Mouse (Mus musculus): ENCODE measurements around the gene Creb3l1.

Creb3l1 gene

DNA sequence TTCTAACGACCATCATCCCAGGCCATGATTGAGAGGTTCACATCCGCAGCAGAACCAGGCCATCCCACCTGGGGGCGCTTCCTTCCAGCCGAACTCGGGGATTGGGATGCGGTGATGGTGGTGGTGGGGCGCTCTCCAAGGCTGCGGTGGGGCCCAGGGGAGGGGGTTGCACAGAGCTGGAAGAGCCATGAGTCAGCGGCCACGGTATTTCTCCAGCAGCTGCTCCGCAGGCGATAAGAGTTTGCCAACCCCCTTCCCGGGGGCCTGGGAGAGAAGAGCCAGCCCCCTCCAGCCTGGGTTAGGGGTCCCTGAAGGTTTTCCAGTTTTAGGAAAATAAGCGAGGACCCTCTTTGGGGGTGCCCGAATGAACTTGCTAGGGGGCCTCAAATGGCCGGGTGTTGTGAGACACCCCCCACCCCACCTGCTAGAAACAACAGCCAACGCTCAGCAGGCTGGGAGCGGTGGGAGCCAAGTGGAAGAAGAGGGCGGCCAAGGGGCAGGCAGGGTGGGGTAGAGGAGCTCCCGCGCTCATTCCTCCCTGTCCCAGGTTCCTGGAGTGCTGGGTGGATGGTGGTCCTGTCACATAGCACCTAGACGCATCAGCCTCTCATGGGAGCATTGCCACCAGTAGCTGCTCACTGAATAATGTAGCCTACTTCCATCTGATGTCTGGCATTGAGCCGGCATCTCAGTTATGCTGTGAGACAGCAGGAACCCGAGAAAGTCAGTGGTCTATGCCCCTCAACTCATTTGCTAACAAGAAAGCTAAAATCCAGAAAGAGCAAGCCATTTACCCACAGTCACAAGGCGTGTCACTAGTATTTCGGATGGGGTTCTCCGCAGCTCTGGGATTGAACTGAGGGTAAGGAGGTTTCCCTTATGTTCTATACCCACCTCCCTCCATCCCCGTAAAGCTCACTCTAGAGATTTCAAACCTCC, 17.1 kb downstream of the Creb3l1 start:
- in situ Hi-C loops (cut with MboI, MseI) = loop anchor here (25.0 kb wide), 1 partner anchor 1180 kb away; the partner anchor contains the start of gene Trp53i11

GRCm38 (mm10) chr2:92006491-92006890, 17.8 kb downstream of the Creb3l1 start:
- in situ Hi-C loops (cut with MboI, MseI) = loop anchor here (25.0 kb wide), 1 partner anchor 1181 kb away; the partner anchor contains the start of gene Trp53i11

DNA sequence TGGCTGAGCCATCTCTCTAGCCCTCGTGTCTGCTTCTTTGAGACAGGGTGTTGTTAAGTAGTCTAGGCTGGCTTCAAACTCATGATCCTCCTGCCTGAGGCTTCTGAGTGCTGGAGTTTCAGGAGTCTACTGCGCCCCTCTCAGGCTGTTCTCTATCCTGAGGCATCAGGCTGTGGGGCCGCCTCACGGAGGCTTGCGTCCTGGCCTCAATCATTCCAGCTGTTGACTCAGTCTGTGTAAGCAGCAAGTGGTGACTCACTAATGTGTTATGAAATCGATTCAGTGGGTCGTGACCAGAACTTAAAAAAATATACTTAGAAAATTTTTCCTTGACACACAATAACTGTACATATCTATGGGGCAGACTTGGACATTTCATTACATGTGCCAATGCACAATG, 19.7 kb downstream of the Creb3l1 start:
- in situ Hi-C loops (cut with MboI, MseI) = loop anchor here (25.0 kb wide), 1 partner anchor 1183 kb away; the partner anchor contains the start of gene Trp53i11

- in situ Hi-C loops (cut with MboI, MseI) = no loop called here
Measured at GRCm38 (mm10) chr2:91997905-91998608, 26.2 kb downstream of the Creb3l1 start.

DNA sequence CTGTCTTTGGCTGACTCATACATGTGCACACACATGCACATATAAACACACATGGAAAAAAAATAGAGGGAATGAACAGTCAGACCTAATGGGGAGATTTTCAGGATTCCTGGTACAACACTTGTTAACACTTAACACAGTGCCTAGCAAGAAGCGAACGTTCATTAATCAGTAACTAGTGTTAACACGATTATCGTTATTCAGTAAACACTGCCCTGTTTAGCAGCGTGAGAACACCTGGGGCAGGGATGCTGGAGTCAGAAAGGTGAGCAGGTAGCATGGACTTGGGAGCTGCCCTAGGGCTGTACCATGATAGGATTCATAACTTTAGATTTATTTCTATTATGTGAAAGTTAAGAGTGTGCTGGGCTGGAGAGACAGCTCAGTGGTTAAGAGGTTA, 28.3 kb downstream of the Creb3l1 start:
- in situ Hi-C loops (cut with MboI, MseI) = no loop called here

GRCm38 (mm10) chr2:91993409-91993808, 30.9 kb downstream of the Creb3l1 start:
- in situ Hi-C loops (cut with MboI, MseI) = no loop called here

DNA sequence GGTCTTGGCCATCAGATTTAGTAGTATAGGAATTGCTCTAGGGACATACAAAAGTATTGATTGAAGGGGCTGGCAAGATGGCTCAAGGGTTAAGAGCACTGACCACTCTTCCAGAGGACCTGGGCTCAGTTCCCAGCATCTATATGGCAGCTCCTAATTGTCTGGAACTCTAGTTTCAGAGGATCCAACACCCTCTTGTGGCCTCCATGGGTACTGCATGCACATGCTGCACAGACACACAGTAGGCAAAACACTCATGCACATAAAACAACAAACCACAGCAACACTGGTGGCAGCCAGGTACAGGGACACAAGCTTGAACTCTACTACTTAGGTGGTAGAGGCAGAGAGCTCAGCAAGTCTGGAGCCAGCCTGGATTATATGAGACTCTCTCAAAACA, 34.6 kb downstream of the Creb3l1 start:
- in situ Hi-C loops (cut with MboI, MseI) = loop anchor here (5.0 kb wide), 1 partner anchor 68 kb away; no protein-coding TSS in a partner anchor

DNA sequence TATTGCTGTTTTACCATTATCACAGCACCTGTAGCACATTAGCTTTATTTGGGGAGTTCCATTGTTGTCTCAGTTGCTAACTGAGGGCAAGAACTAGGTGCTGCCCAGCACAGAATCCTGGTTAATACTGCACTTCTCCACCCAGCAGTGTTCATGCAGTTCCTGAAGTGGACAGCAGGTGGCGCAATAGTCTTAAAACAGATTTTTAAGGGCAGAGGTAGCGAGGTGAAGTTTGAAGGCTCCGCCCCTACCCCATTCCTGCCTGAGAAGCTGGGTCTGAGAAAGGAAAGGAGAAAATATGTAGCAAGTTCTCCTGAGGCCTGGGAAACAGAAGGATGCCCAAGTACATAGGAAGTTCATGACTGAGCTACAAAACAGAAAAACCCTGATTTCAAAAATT, 36.8 kb downstream of the Creb3l1 start:
- in situ Hi-C loops (cut with MboI, MseI) = loop anchor here (5.0 kb wide), 1 partner anchor 70 kb away; no protein-coding TSS in a partner anchor

DNA sequence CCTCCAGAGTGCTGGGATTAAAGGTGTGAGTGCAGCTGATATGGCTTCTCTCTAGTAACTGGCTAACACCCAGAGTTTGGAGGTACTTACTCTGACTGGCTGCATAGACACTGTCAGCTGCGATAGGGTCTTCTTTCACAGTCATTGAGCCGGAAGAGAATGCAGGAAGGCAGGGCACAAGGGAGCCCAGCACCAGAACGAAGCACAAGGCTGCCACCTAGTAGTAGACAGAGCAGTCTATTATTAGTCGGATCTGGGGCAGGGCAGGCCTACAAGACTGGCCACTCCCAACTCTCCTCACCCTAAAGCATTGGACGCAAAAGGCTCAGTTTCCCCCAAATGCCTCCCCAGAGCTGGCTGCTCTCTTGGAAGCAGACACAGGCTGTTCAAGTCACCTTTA, 38.2 kb downstream of the Creb3l1 start:
- in situ Hi-C loops (cut with MboI, MseI) = loop anchor here (5.0 kb wide), 1 partner anchor 71 kb away; no protein-coding TSS in a partner anchor

DNA sequence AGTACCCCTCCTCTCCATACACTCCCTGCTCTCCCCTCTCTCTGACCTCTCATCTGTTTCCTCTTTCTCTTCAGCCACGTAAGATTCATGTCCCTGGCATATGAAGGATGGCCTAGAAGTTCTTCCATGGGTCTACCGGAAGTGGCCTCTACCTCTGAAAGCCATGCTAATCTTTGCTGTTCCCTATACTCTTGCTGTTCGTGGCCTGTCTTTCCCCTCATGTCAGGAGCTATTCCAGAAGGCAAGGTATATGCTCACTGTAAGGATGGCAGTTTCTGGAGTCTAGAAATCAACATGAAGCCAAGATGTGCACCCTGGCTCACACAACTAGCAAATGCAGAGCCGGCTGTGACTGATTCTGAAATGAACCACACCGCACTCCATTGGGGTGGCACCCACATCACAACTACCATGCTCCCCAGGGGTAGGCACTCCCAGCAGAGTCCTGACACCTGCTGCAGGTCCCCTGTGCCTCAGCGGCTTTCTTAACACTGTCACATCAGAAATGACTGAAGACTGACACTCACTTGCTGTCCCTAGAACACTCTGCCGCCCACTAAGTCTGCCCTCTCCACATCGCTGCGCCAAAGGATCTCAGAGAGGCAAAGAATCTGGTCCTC, 39.3 kb downstream of the Creb3l1 start:
- in situ Hi-C loops (cut with MboI, MseI) = loop anchor here (5.0 kb wide), 1 partner anchor 72 kb away; no protein-coding TSS in a partner anchor

GRCm38 (mm10) chr2:91984439-91984838, 39.9 kb downstream of the Creb3l1 start:
- in situ Hi-C loops (cut with MboI, MseI) = no loop called here

DNA sequence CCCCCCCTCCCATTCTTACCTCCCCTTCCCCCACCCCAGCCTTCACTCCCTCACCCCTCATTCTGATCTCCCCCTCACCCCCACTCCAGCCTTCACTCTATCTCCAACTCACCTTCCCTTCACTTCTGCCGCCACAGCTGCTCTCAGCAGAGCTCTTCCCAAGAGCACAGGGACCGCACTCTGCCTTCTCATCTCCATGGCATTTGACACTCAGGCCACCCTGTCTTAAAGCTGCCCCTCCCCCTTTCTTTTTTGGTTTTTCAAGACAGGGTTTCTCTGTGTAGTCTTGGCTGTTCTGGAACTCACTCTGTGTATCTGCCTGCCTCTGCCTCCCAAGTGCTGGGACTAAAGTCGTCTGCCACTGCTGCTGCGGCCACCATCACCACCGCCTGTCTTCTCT, 43.5 kb downstream of the Creb3l1 start:
- in situ Hi-C loops (cut with MboI, MseI) = no loop called here

DNA sequence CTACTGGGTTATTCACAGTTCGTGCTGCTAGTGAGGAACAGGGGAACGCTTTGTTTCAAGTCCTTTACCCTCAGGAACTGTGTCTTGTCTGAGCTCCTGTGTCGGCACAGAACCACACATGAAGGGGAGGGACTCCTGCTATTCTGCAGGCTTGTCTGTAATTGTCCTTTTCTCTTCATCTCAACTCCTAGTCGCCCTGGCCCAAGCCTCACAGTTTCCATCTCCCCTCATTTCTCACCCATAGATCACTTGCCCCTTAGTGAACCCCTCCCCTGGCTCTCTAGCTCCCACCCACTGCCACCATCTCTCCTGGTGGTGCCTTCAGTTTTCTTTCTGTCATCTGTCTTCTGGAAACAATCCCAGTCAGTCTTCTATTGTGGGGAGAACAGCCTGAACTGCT, 44.1 kb downstream of the Creb3l1 start:
- in situ Hi-C loops (cut with MboI, MseI) = no loop called here

DNA sequence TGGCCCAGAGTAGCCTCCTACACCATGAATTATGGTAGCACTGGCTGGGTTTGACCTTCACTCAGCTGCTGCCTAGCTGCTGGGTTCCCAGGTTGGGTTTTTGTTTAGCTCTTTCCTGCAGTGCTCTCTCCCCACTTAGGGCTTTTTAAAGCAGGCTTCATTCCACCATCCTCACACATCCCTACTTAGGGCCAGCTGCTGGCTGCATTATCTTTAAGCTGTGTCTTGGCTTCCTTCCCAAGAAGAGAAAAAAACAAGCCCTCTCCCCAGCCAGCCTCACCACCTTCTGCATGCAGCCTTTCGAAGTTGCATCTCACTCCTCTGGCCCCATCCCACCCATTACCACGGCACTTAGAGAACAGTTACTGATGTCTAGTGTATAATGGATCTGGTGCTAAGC, 45.8 kb downstream of the Creb3l1 start:
- in situ Hi-C loops (cut with MboI, MseI) = no loop called here

GRCm38 (mm10) chr2:91977960-91978359, 46.3 kb downstream of the Creb3l1 start:
- in situ Hi-C loops (cut with MboI, MseI) = no loop called here

DNA sequence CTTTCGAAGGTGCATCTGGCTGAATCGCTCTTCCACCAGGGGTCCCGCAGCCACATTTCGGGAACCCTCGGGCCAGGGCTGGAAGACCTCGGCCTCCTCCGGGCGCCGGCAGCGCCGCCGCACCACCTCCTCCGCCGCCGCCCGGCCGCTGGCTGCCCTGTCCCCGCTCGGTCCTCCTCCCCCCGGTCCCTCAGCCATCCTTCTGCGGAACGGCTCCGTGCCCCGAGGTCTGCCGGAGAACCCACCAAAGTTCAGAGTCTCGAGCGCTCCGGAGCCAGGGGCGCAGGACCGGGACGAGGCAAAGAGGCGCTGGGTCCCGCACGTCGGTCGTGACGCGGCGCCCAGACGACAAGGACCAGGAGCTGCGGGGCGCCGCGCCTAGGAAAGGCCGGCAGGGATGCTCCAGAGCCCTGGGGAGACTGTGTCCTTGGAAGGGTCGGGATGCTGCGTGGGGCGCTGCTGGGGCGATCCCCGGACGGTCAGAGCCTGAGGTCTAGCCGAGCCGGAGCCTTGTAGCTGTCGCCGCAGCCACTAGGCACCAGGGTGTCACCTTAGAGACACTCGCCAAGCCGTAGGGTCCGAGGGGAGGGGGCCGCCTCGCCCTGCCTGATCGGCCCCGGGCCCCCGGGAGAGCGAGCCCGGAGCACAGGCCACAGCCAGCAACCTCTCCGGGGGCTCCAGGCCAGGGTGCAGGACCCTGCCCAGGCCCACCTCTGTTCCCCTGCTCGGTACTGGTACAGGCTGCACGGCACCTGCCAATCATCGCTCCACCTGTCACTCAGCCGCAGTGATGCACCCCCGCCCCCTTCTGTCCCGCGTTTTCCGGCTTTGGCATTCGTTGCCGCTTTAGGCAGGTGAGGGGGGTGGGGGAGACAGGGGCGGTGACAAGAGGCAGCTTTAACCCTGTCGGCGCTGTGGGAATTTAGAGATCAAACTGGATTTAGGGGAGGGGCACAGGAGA, 48.4 kb downstream of the Creb3l1 start, which contains the start of gene Dgkz:
Dgkz (minus strand) TSS at position 284 of the 961 bp plus-strand sequence.
- in situ Hi-C loops (cut with MboI, MseI) = no loop called here

DNA sequence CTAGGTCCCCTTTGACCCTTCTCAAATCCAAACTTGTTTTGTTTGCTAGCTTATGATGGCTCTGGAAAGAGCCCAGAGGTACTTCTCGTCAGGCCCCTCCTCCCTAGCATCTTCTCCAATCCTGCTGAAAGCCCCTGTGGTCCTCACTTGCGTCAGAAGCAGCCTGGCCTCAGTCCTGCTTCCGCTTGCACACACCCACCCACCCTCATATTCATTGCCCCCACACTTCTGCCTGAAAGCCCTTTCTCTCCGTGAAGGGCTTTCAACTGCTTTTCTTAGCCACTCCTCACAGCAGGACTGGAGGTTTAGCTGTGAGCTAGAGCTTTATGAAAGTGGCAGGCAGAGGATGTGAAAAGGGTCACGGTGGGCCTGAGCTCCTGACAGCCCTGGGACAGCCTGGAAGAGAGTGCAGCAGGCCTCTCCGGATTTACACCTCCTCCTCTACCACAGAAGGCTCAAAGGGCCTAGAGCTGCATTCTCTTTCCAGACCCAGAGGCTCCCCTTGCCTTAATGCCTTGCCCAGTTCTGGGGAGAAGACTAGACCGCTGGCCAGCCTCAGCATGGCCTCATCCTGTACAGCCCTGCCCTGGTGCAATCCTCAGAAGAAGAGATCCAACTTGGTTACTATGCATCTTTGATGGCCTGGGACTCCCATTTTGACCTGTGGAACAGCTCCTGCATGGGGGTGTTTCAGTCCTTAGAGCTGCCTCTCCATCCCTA, 50.7 kb downstream of the Creb3l1 start:
- in situ Hi-C loops (cut with MboI, MseI) = loop anchor here (5.0 kb wide), 1 partner anchor 474 kb away; no protein-coding TSS in a partner anchor

DNA sequence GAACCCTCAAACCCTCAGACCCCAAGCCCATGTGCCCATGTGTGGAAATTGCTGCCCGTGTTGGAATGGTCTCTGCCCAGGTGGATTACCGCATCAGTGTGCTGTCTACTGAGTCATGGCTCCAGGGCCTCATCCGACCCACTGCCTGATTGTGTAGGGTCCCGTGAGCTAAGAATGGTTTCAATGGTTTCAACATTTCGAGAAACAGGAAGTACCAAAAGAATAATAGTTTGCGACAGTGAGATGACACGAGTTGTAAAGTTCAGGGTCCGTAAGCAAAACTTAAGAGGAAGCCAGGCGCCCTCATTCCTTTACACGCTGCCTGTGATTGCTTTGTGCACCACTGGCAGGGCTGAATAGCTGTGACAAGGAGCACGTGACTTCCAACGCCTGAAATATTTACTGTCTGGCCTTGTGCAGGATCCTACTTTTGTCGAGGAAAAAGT, 52.2 kb downstream of the Creb3l1 start:
- in situ Hi-C loops (cut with MboI, MseI) = loop anchor here (5.0 kb wide), 1 partner anchor 475 kb away; no protein-coding TSS in a partner anchor
